Mouse (Mus musculus) retina, postnatal 7 days (tissue): ENCODE results near the gene Spata1.
"Not testable (repeated sequence)": the region's sequence is repeated elsewhere in the genome, so short reads cannot be mapped to it uniquely, and the experiment has no call there.

ENCODE experiments used
- DNase-seq: peaks from one replicate; pipeline ENCODE4 v3.0.0-alpha.2; 2012; ENCODE audit warnings: low read depth, low spot score

The Spata1 gene

GRCm38 (mm10) chr3:146451375-146451774, 48.2 kb downstream of the Spata1 start:
- DNase-seq: no peak

GRCm38 (mm10) chr3:146450371-146450841, 49.1 kb downstream of the Spata1 start:
- peak; percentile 77 for DNase-seq

GRCm38 (mm10) chr3:146449745-146450250, 49.8 kb downstream of the Spata1 start, which contains the start of gene Ctbs:
Gene Ctbs, plus strand, starts transcription at chr3:146449795.
- no peak for DNase-seq

- no peak for DNase-seq
Measured at GRCm38 (mm10) chr3:146448969-146449368, 50.6 kb downstream of the Spata1 start.

GRCm38 (mm10) chr3:146448372-146448771, 51.2 kb downstream of the Spata1 start:
- no peak for DNase-seq

GRCm38 (mm10) chr3:146447598-146447997, 52.0 kb downstream of the Spata1 start:
- DNase-seq: no peak

GRCm38 (mm10) chr3:146447156-146447555, 52.4 kb downstream of the Spata1 start:
- DNase-seq: no peak

GRCm38 (mm10) chr3:146444880-146445279, 54.7 kb downstream of the Spata1 start:
- no peak for DNase-seq

GRCm38 (mm10) chr3:146443380-146443779, 56.2 kb downstream of the Spata1 start:
- DNase-seq: no peak

- no peak for DNase-seq
Measured at GRCm38 (mm10) chr3:146442936-146443335, 56.6 kb downstream of the Spata1 start.

GRCm38 (mm10) chr3:146442484-146442883, 57.1 kb downstream of the Spata1 start:
- DNase-seq: no peak

GRCm38 (mm10) chr3:146440422-146440821, 59.1 kb downstream of the Spata1 start:
- no peak for DNase-seq

- DNase-seq: no peak
Measured at GRCm38 (mm10) chr3:146440011-146440410, 59.5 kb downstream of the Spata1 start.

GRCm38 (mm10) chr3:146436114-146436513, 63.4 kb downstream of the Spata1 start:
- DNase-seq: no peak

- DNase-seq: no peak
Measured at GRCm38 (mm10) chr3:146435533-146435932, 64.0 kb downstream of the Spata1 start.

- DNase-seq: no peak
Measured at GRCm38 (mm10) chr3:146434686-146435085, 64.9 kb downstream of the Spata1 start.

- no peak for DNase-seq
Measured at GRCm38 (mm10) chr3:146433681-146434350, 65.7 kb downstream of the Spata1 start.

GRCm38 (mm10) chr3:146433063-146433462, 66.5 kb downstream of the Spata1 start:
- DNase-seq: not testable (repeated sequence)

GRCm38 (mm10) chr3:146426489-146426888, 73.1 kb downstream of the Spata1 start:
- DNase-seq: no peak

- DNase-seq: no peak
Measured at GRCm38 (mm10) chr3:146425902-146426301, 73.7 kb downstream of the Spata1 start.

- no peak for DNase-seq
Measured at GRCm38 (mm10) chr3:146424306-146424900, 75.2 kb downstream of the Spata1 start.

- DNase-seq: no peak
Measured at GRCm38 (mm10) chr3:146423710-146424109, 75.8 kb downstream of the Spata1 start.

GRCm38 (mm10) chr3:146421787-146422186, 77.8 kb downstream of the Spata1 start:
- no peak for DNase-seq
